Mouse (Mus musculus) stomach, embryonic 16.5 days (tissue): ENCODE results near the gene Hmgb2. TPM values are rescaled to one million over a fixed set of nuclear protein-coding genes. Genes with fewer than 3 reads are reported as not detected.

ENCODE experiments used
- ATAC-seq: fragments of 200-750 bp; cut with Nextera tagmentation; 2 replicates; pipeline ENCODE4 v1.8.0; 2017; ENCODE audit warnings: moderate number of reproducible peaks, moderate TSS enrichment; ENCODE audit not compliant: insufficient read depth, low FRiP score
- H3K27ac ChIP-seq: fragments of 300-500 bp; sonication (generic); 2 replicates; pipeline ENCODE4 v1.5.1; 2014; ENCODE audit warnings: low read length
- H3K27me3 ChIP-seq: fragments of 300-500 bp; sonication (generic); 2 replicates; pipeline ENCODE4 v1.6.1; 2014; ENCODE audit warnings: low read length, control low read depth, mixed read lengths; ENCODE audit not compliant: control insufficient read depth, insufficient read depth
- H3K36me3 ChIP-seq: fragments of 300-500 bp; sonication (generic); 2 replicates; pipeline ENCODE4 v1.6.1; 2014; ENCODE audit warnings: low read length; ENCODE audit not compliant: control insufficient read depth, insufficient read depth
- H3K4me1 ChIP-seq: fragments of 300-500 bp; sonication (generic); 2 replicates; pipeline ENCODE4 v1.6.1; 2014; ENCODE audit warnings: low read length, control low read depth, mixed read lengths; ENCODE audit not compliant: control insufficient read depth, insufficient read depth
- H3K4me2 ChIP-seq: fragments of 300-500 bp; sonication (generic); 2 replicates; pipeline ENCODE4 v1.6.1; 2014; ENCODE audit warnings: low read depth, low read length, mixed read lengths
- H3K4me3 ChIP-seq: fragments of 300-500 bp; sonication (generic); replicated peaks from 2 replicates; pipeline ENCODE4 v1.5.1; 2014; ENCODE audit warnings: mild to moderate bottlenecking, low read length
- H3K9ac ChIP-seq: fragments of 300-500 bp; sonication (generic); 2 replicates; pipeline ENCODE4 v1.6.1; 2014; ENCODE audit warnings: low read length
- H3K9me3 ChIP-seq: fragments of 300-500 bp; sonication (generic); replicated peaks from 2 replicates; pipeline ENCODE4 v1.6.1; 2016; ENCODE audit warnings: low read length, control low read depth; ENCODE audit not compliant: control insufficient read depth
- WGBS: fragments of 180-500 bp; shearing (Covaris S2); extraction: QIAGEN DNeasy Blood & Tissue Kit; methylation state at CpG from one replicate; pipeline ENCODE4 v1.1.7; 2014; 5-methylcytosine and 5-hydroxymethylcytosine counted together
- polyA plus RNA-seq: library from polyadenylated mRNA; unstranded; fragments of >200 nt; fragmentation: Nextera tagmentation; extraction: Ambion mirVana; gene quantifications from 2 replicates; pipeline ENCODE4 v1.2.1, GENCODE M21; 2015

The Hmgb2 gene
- polyA plus RNA-seq, 1 experiment from 2014 or later, result 345 TPM

DNA sequence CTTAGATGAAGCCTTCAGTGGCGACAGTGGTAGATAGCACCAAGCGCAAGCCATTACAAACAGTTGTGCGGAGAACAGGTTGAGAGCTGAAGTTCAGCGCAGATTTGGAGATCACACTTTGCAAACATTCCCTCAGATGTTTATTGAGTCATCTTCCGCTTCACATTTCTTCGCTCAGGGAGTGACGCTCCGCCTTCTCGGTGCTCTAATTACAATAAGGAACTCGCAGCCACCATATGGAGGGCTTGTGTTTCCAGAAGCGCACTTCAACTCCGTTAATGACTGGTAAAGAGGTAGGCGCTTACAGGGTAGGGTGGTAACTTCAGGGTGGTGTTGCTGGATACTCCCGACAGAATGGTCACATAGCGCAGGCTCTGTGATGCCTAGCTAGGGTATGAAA, 52.0 kb downstream of the Hmgb2 start:
- Histone ChIP-seq H3K4me2 (no peak overlapping the region), H3K36me3 (no peaks in the 10 kb centered on the region), H3K4me3 (no peak overlapping the region), H3K9me3 (no peaks in the 10 kb centered on the region), H3K9ac (no peak overlapping the region), H3K27me3 (no peaks in the 10 kb centered on the region), H3K27ac (no peak overlapping the region), H3K4me1 (no peaks in the 10 kb centered on the region)
- ATAC-seq, result no peak
- 76% methylated on average over 15 of the region's 15 CpGs for WGBS

DNA sequence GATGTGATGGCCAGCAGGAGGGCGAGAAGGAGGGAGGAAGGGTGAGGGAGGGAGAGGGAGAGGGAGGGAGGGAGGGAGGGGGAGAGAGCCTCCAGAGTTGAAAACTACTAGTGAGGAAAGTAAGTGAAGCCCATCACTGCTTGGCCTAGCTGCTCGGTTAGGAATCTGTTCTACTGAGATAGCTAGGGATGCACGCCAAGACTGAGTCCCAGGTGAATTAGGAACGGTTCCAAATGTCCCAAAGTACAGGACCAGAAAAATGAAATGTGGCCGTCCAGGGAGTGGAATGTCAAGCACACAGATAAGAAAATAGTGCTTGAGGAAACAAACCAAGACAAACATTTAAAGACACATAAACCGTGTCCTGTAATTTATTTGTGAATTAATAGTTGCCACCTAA, 53.3 kb downstream of the Hmgb2 start:
- H3K4me1 ChIP-seq, result no peaks in the 10 kb centered on the region
- 70% methylated on average over 6 of the region's 6 CpGs for WGBS
- no peak for ATAC-seq

More for the DNA sequence above, 53.3 kb downstream of the Hmgb2 start:
- H3K27me3 ChIP-seq, result no peaks in the 10 kb centered on the region
- no peaks in the 10 kb centered on the region for H3K36me3 ChIP-seq
- H3K9ac ChIP-seq, result no peak overlapping the region
- no peak overlapping the region for H3K4me2 ChIP-seq
- H3K4me3 ChIP-seq, result no peak overlapping the region
- no peaks in the 10 kb centered on the region for H3K9me3 ChIP-seq
- no peak overlapping the region for H3K27ac ChIP-seq

Other genes starting within 250 kb of the Hmgb2 start
- 6.2 and 7.5 TPM in 2 replicates for gene Hand2, start 190.9 kb upstream of the Hmgb2 start, polyA plus RNA-seq
- gene Scrg1, start 56.0 kb upstream of the Hmgb2 start, polyA plus RNA-seq, result 0.74 and 0.81 TPM in 2 replicates
- gene Sap30, start 24.0 kb upstream of the Hmgb2 start, polyA plus RNA-seq, result 22.3 and 24.7 TPM in 2 replicates
- 39.9 and 45.9 TPM in 2 replicates for gene Galnt7, start 141.1 kb downstream of the Hmgb2 start, polyA plus RNA-seq